Comparison of ENCODE assay signal across 9 mouse cellular contexts in the genomic region with DNA sequence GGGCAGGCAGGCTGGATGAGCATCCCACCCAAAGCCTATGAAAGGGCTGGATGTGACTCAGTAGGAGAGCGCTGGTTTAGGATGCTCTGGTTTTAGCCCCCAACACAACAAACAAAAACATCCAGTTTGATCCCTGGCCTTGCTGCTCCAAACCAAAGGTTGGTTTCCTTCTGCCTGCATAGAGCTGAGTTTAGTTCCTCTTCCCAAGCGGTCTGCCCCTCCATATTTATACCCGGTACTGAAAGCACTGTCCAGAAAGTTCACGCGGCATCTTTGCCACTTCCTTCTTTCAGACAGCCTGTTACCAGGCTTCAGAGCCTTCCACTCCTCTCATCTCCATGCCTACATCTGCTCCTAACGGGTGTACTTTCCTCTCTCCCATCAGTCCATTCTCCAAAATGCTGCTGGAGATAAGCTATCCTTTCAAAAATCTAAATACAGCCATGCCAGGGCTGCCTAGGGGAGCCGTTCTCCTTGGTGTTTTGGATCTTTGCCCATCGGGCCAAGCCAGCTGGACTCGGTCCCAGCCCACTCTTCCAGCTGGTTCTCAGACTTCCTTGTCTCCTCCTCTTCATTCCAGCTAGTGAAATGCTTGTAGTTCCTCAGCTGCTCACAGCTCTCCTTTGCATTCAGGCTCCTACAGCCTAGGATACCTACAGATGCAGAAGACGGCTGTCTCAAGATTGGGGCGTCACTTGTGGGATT. TPM values are rescaled to one million over a fixed set of nuclear protein-coding genes. Genes with fewer than 3 reads are reported as not detected.
DNase-seq lines count a peak whose midpoint lies in the region; ATAC-seq lines count a peak whose summit lies in the region.
"Had no signal": no experiment of that assay in that cellular context is flagged by ENCODE, and none has a peak within 500 bp of the region (broad histone marks: within the 10 kb centered on the region; RNA-seq: fewer than 3 reads in every experiment).

No protein-coding gene starts in this region.

- H3K4me2 ChIP-seq in forebrain, embryonic 13.5 days = no peak overlapping the region
- no peak overlapping the region for H3K4me2 ChIP-seq in forebrain, embryonic 11.5 days (ENCODE audit: low read depth, low read length, severe bottlenecking)

- 0 out of 2 replicates have a peak, but pooled peaks cover 22% of the 10 kb centered on the region for H3K4me1 ChIP-seq in forebrain, embryonic 13.5 days
- H3K4me1 ChIP-seq in forebrain, embryonic 11.5 days (replicated peaks; ENCODE audit: control insufficient read depth, insufficient read depth, low read length) = no peaks in the 10 kb centered on the region

- H3K27me3 ChIP-seq in forebrain, embryonic 13.5 days = no peaks in the 10 kb centered on the region
- H3K27me3 ChIP-seq in forebrain, embryonic 11.5 days (ENCODE audit: control insufficient read depth, insufficient read depth, low read length) = no peaks in the 10 kb centered on the region

- H3K36me3 ChIP-seq in forebrain, embryonic 13.5 days (ENCODE audit: poor library complexity, severe bottlenecking) = no peaks in the 10 kb centered on the region
- H3K36me3 ChIP-seq in forebrain, embryonic 11.5 days (ENCODE audit: control insufficient read depth, insufficient read depth, low read length) = no peaks in the 10 kb centered on the region

- intact Hi-C loops in left cerebral cortex, postnatal 10 days (cut with DNase I) = loop anchor here (5.0 to 10.0 kb wide), 3 partner anchors 104 to 353 kb away; partner anchors contain the start of gene Ggct

- H3K9me3 ChIP-seq in forebrain, embryonic 13.5 days (replicated peaks) = no peaks in the 10 kb centered on the region
- H3K9me3 ChIP-seq in forebrain, embryonic 11.5 days (ENCODE audit: control insufficient read depth, low read length) = no peaks in the 10 kb centered on the region

- no peak for ATAC-seq in forebrain, embryonic 13.5 days
- no peak for ATAC-seq in forebrain, embryonic 11.5 days (replicated peaks; ENCODE audit: low FRiP score)
- peak; percentile 48 to 62 for ATAC-seq in hematopoietic stem cell, adult 5-6 weeks (replicated peaks in 1 of 2; ENCODE audit: insufficient read depth in 1 of 2, low FRiP score in 2 of 2, low TSS enrichment in 1 of 2, low read depth in 1 of 2, poor library complexity in 2 of 2, severe bottlenecking in 2 of 2)
- no peak for ATAC-seq in erythroblast, adult 5-6 weeks (replicated peaks; ENCODE audit: low FRiP score, poor library complexity, severe bottlenecking)

- 74% methylated on average over 11 of the region's 11 CpGs for WGBS in forebrain, embryonic 13.5 days
- 85% methylated on average over 11 of the region's 11 CpGs for WGBS in forebrain, embryonic 11.5 days

- DNase-seq in forebrain, embryonic 11.5 days (ENCODE audit: low spot score) = no peak
- peak; percentile 87 for DNase-seq in NIH3T3 (ENCODE audit: low read depth)
- peak; percentile 58 for DNase-seq in fibroblast of lung, adult 2 months (ENCODE audit: low read depth)
- peak; percentile 69 to 70 for DNase-seq in left cerebral cortex, postnatal 10 days (ENCODE audit: extremely low spot score in 1 of 2, low spot score in 2 of 2)
- DNase-seq in monocyte, adult 2 months (ENCODE audit: low read depth in 1 of 2, low spot score in 2 of 2) = peak; percentile 23 to 41

- peak overlapping the region; percentile 16; the same call in 1 of the 2 replicates for H3K27ac ChIP-seq in forebrain, embryonic 13.5 days
- no peak overlapping the region for H3K27ac ChIP-seq in forebrain, embryonic 11.5 days (ENCODE audit: low read depth, low read length)

- H3K9ac ChIP-seq in forebrain, embryonic 13.5 days = no peak overlapping the region
- no peak overlapping the region for H3K9ac ChIP-seq in forebrain, embryonic 11.5 days (ENCODE audit: low read length)

- no peak overlapping the region for H3K4me3 ChIP-seq in forebrain, embryonic 13.5 days
- no peak overlapping the region for H3K4me3 ChIP-seq in forebrain, embryonic 11.5 days (ENCODE audit: low read depth, low read length)
- H3K4me3 ChIP-seq: erythroblast, embryonic 14.5 days had no signal

RNA-seq across cellular contexts. Expression of gene Znrf2, which starts 5.0 kb away (rescaled TPM):
- 9.9 and 11.3 TPM in 2 replicates for polyA plus RNA-seq in forebrain, embryonic 13.5 days (2015; fragmentation: Nextera tagmentation; extraction: Ambion mirVana)
- 2.8 and 3.0 TPM in 2 replicates for polyA plus RNA-seq in forebrain, embryonic 11.5 days (2014; fragmentation: Nextera tagmentation; extraction: Ambion mirVana)
- total RNA-seq in hematopoietic stem cell, adult 5-6 weeks (2017) = 54.6 and 55.4 TPM in 2 replicates
- 10 to 100 TPM; 31.7 to 35.2 TPM for total RNA-seq in left cerebral cortex, postnatal 10 days (2021)
- total RNA-seq in erythroblast, adult 5-6 weeks (2015; ENCODE audit: low replicate concordance) = 14.4 and 19.4 TPM in 2 replicates
- total RNA-seq in erythroblast, adult 5-6 weeks (2017; ENCODE audit: low replicate concordance) = 11.4 and 16.2 TPM in 2 replicates

Comparison
In these comparisons a context has a peak if more than half of its experiments do, and no peak if none do; other contexts are left out.
1. ATAC-seq: peak in hematopoietic stem cell, adult 5-6 weeks (2 of 2); none in forebrain, embryonic 13.5 days (single experiment), forebrain, embryonic 11.5 days (single experiment) and erythroblast, adult 5-6 weeks (single experiment).